Mouse (Mus musculus): ENCODE measurements around the gene Ppm1e. TPM values are rescaled to one million over a fixed set of nuclear protein-coding genes. Genes with fewer than 3 reads are reported as not detected.

The Ppm1e gene
- under 1 TPM; 0.10 to 0.41 (median 0.31) TPM for total RNA-seq (2022)

DNA sequence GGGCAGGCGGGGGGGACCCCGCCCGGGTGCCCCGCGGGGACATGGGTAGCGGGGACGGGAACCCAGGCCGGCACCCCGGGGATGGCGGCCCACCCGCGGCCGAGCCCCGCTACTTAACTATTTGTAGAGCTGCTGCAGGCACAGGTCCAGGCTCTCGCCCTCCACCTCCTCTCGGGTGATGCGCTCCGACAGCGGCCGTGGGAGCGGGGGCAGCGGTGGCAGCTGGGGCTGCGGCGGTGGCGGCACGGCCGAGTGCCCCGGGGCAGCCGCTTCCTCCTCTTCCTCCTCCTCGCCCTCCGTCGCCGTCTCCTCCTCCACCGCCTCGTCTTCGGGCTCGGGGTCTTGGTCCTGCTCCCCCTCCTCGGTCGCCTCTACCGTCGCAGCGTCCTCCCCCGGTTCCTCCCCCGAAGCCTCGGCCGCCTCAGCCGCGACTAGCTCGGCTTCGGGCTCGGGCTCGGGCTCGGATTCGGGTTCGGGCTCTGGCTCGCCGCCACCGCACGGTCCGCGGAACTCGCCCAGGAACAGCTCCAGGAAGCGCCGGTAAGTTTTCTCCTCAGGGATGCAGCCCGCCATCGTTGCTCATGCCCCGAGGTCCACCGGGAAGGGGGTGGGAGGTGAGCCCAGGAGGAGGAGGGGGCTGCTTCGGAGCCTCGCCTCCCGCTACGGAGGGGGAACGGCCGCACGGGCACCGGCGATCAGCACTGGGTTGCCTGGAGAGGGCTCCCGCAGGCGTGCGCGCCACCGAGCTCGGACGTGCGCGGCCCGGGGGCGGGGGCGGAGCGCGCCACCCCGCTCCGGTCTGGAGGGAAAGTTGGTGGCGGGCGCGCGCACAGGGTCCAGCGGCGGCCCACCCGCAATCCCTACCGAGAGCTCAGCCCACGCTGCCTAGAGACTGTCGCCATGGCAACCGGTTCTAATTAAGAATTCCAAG, at the start of gene Ppm1e:
Gene Ppm1e (minus strand): TSS at position 693 of the 931 bp plus-strand sequence.
- DNase-seq (ENCODE audit: low spot score in 2 of 2): peak; percentile 7 to 13

GRCm38 (mm10) chr11:87404876-87405275, 46.1 kb upstream of the Ppm1e start, which contains the start of the genes Rad51c and Tex14:
Gene Rad51c, minus strand, starts transcription at chr11:87404954.
Gene Tex14, plus strand, starts transcription at chr11:87405065.
- peak; percentile 14 to 16 for DNase-seq (ENCODE audit: low spot score in 2 of 2)

DNA sequence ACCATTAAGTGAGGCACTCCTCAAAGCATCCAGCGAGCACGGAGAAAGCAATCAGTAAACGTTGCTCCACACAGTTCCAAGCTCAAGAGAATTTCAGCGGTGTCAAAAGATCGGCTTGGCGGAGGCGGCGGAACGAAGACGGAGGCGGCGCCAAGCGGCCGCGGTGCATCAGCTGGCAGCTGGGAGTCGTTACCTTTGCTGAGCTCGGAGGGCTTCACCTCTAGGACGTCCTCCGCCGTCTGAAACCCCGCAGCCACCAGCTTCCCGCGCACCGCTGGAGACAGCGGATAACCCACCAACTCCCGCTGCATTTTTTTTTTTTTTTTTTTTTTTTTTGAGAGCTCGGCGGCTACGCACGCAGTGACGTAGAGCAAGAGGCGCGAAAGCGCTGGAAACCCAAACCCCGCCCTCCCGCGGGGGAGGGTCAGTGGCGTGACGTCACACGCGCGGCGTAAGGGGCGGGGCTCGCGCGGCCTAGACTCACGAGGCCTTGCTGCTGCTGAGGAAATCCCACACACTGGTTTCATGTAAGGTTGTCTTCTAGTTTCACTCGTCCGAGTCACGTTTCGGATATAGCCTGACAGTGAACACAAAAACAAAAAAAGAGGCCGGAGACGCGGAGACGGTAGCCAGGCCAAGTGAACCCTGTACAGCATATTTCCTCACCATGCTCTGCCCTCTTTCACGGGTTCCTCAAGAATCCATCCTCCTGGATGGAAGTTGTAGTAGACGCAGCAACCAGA, 45.5 kb upstream of the Ppm1e start:
- peak; percentile 90 to 92 for DNase-seq (ENCODE audit: low spot score in 2 of 2)

- no peak for DNase-seq (ENCODE audit: low spot score in 2 of 2)
Measured at GRCm38 (mm10) chr11:87398402-87398801, 39.6 kb upstream of the Ppm1e start.

DNA sequence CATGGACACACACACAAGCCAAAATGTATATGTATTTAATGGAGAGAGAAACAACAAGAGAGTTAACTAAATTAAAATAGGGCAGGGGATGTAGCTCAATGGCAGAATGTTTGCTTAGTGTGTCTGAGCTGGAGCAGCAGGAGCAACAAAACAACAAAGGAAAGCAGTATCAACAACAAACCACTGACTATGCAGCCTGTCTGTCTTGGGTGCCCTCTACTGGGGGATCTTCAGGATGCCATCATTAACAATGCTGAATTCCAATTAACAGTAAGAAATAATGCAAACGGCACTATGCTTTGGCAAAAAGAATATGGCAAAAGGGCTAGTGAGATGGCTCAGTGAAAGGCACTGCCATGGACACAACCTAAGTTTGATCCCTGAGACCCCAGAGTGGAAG, 35.0 kb upstream of the Ppm1e start:
- DNase-seq (ENCODE audit: low spot score in 2 of 2): no peak

DNA sequence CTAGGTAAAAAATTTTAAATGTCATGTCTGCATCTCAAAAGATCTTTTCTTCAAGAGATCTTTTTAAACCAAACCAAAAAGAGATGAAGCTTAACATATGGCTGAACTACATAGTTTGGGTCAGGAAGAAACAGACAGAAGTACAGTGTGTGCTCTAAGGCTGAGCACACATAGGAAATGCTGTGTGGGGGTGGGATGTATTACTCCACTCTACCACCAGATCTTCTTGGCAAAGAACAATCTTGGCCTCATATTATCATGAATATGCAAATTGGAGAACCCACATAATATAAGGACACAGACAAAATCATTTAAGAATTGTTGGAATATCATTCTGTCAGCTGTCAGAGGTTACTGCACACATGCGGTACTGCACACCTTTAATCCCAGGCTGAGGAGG, 26.9 kb upstream of the Ppm1e start:
- no peak for DNase-seq (ENCODE audit: low spot score in 2 of 2)

DNA sequence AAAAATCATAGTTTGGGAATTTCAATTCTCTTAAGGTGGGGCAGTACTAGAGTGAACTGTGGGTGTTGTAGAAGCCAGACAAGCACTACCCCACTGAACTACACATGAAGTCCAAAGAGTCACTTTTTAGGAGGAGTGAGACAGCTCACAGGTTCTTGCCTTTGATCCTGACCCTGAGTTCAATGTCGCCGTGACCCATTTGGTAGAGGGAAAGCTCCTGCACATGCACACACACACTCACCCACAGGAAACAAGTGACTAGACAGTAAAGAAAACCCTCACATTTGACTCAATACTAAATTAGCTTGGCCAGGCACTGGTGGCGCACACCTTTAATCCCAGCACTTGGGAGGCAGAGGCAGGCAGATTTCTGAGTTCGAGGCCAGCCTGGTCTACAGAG, 25.7 kb upstream of the Ppm1e start:
- DNase-seq (ENCODE audit: low spot score in 2 of 2): no peak

DNA sequence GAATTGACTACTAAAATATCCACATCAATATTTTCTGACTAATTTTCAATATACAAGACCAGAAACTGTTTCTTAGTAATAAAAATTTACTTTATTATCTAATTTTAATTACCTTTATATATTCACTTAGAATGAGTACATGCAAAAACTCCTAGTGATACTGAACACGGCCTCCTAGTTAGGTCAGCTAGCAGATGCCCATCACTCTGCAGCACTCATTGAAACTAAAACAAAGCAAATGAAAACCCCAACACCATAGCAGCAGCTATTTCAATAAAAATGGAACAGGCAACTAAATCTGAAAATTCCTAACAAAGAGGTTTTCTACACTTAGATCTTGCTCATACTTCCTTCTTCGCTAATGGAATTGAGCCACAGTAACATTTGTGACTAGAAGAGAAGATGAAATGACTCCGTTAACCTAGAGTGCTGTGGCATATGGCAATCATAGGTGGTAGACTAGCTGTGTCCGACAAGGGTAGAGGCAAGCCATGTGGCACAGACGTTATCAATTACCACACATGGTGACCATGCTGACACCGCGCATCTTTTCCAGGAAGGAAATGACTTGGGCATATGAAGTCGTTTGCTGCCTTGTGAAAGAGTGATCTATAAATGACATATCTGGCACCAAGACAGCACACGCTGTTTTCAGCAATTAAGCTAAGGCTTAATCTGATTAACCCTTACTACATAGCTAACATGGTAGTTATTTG, 9.2 kb upstream of the Ppm1e start:
- no peak for DNase-seq (ENCODE audit: low spot score in 2 of 2)

- no peak for DNase-seq (ENCODE audit: low spot score in 2 of 2)
Measured at GRCm38 (mm10) chr11:87367061-87367460, 8.2 kb upstream of the Ppm1e start.

DNA sequence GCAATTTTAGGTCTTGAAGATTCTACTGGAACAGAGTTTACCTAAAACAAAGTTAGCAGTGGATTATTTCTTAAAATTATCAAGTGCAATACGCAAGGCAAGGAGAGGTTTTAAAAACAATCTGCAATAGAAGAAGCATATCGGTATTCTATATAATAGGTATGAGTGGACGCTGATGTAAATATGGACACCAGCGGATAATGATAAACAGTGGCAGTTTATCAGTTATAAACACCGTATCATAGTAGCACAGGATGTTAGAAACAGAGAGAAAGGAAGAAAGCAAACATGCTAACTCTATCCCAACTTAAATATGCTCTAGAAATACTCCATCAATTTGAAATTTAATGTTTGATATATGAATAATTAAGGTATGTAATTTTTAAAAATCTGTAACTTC, 6.3 kb upstream of the Ppm1e start:
- no peak for DNase-seq (ENCODE audit: low spot score in 2 of 2)

DNA sequence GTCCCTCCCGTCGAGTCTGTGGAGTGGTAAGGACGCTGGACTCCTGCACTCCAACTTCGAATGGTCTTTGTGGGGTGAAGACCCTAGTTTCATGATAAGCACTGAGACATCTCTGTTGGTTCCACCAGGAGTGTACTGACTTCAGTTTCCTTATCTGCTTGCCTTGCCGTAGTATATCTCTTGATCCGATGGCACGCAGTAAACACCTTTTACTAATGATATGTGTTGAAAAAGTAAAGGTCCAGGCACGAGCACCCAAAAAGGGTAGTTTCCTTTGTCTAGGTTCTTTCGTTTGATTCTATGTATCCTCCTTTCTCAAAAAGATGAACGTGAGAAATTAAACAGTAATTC, 414 bp upstream of the Ppm1e start:
- no peak for DNase-seq (ENCODE audit: low spot score in 2 of 2)

DNA sequence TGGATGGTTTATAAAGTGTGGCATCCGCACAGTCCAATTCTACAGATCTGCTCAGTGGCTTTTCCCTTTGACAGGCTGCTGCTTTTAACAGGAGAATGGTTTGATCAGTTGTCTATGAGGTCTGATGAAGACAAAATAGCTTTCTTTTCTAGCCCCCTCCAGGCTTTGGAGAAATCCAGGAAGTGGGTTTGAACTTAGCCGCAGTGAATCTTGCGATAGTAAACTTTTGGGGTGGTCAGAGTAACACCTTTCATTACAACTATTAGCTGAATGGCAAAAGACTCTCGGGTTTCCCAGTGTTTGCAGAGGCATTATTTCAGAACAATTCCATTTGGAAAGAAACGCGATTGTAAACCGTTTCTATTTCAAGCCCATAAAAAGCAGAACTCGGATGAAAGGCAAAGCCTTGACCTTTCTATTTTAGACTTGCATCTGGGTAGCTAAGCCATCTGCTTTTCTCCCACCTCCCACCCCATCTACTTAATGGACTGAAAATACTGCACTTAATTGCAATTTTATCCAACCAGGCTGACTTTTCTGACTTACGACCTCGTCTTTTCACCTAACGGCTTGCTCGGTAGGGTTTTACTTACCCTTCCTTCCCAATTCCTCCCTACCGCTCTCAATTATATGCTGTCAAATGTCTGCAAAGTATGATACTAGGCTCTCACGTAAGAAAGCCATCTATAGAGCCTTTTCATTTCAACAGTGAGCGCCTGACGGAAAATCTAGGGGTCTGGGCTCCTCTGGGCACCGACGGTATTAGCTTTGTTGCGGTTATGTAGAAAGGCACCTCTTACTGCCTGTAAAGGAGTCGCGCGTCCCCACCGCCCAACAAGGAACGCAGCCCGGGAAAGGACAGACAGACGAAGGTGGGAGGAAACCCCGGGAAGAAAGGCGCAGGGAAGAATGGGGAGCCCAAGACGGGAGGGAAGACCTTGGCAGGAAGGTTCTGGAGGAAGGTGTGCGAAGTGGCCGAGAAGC, 1.2 kb downstream of the Ppm1e start:
- no peak for DNase-seq (ENCODE audit: low spot score in 2 of 2)

GRCm38 (mm10) chr11:87354861-87355260, 4.0 kb downstream of the Ppm1e start:
- no peak for DNase-seq (ENCODE audit: low spot score in 2 of 2)

GRCm38 (mm10) chr11:87353646-87354170, 5.1 kb downstream of the Ppm1e start:
- DNase-seq (ENCODE audit: low spot score in 2 of 2): no peak

DNA sequence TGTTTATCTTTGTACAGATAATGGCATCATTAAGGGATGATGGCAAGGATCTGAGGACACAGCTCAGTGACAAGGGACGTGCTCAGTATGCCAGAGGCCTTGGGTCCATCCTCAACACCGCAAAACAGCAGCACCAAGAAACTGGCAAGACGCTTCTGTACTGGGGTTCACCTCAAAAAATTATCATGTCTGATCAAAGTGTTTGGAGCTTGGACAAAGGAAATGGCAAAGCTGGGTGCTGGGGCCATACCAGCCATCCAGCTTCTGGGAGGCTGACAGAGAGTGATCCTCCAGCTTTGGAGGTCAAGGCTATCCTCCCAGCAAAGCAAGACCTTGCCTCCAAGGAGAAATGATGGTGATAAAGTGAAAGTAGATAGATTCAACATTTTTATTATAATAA, 32.4 kb downstream of the Ppm1e start:
- DNase-seq (ENCODE audit: low spot score in 2 of 2): no peak

DNA sequence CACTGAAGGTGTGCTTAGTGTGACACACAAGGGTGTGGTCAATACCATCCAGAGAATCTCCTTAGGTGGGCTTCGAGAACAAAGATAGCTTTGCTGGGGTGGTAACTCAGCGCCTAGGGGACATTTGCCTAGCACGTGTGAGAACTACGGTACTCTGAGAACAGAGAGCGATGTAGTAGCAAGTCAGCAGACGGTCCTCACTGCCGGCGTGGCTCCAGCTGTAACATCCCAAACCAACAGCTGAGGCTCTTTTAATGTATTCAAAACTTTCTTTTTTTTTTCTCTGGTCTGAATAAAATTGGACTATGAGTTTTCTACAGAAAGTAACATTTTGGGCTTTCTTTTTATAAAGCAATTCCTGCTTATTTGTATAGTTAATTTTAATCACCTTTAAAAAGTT, 36.3 kb downstream of the Ppm1e start:
- no peak for DNase-seq (ENCODE audit: low spot score in 2 of 2)

- DNase-seq (ENCODE audit: low spot score in 2 of 2): no peak
Measured at GRCm38 (mm10) chr11:87320007-87320406, 38.8 kb downstream of the Ppm1e start.

DNA sequence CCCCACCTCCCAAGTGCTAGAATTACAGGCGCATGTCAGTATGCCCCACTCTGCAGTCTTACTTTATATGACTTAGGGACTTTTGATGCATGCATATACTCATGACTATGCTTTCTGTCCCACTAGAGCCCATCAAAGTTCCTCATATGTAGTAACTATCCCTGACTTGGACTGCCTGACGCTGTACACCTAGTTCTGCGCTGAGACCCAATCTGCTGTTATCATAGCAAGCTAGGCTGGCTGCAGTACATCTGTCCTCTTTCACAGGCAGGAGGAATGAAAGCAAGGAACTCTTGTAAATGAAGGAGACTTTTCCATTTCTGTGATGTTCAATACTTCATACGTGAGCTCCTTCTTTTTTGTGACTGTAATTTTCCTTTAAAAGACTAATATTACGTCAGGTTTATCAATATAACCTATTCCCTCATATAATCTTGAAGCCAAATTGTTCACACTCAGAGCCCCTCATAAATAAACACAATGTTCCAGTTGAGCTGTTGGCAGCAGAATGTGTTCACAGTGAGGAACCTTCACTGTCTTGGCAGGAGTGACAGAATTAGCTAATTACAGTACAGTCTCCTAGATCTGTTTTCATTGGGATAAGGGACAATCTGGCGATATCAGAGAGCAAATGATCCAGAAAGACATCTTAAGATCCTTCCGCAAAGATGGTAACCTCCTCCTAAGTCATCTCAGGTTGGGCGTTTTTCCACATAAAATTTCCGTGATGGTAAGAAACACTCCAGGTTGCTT, 39.7 kb downstream of the Ppm1e start:
- no peak for DNase-seq (ENCODE audit: low spot score in 2 of 2)

GRCm38 (mm10) chr11:87313533-87313932, 45.3 kb downstream of the Ppm1e start:
- no peak for DNase-seq (ENCODE audit: low spot score in 2 of 2)

- DNase-seq (ENCODE audit: low spot score in 2 of 2): no peak
Measured at GRCm38 (mm10) chr11:87310309-87310708, 48.5 kb downstream of the Ppm1e start.
